Mouse (Mus musculus) neural tube, embryonic 13.5 days (tissue): Measurements from ENCODE around the gene Wnt1. TPM values are rescaled to one million over a fixed set of nuclear protein-coding genes. Genes with fewer than 3 reads are reported as not detected.
A peak's percentile ranks its signal among the peaks of the same experiment; 100 is the strongest.
"Not testable (repeated sequence)": the region's sequence is repeated elsewhere in the genome, so short reads cannot be mapped to it uniquely, and the experiment has no call there.

Source experiments
- ATAC-seq: fragments of 200-750 bp; cut with Nextera tagmentation; 2 replicates; pipeline ENCODE4 v1.8.0; 2017; ENCODE audit warnings: low read depth, mild to moderate bottlenecking, moderate TSS enrichment, moderate library complexity
- H3K27ac ChIP-seq: fragments of 300-500 bp; sonication (generic); replicated peaks from 2 replicates; pipeline ENCODE4 v1.5.1; 2015; ENCODE audit warnings: moderate library complexity, mild to moderate bottlenecking, inconsistent platforms
- H3K27me3 ChIP-seq: fragments of 300-500 bp; sonication (generic); 2 replicates; pipeline ENCODE4 v1.6.1; 2015; ENCODE audit warnings: mild to moderate bottlenecking, inconsistent platforms
- H3K36me3 ChIP-seq: fragments of 300-500 bp; sonication (generic); 2 replicates; pipeline ENCODE4 v1.6.1; 2015; ENCODE audit warnings: mild to moderate bottlenecking, inconsistent platforms
- H3K4me1 ChIP-seq: fragments of 300-500 bp; sonication (generic); replicated peaks from 2 replicates; pipeline ENCODE4 v1.6.1; 2015; ENCODE audit warnings: inconsistent platforms
- H3K4me2 ChIP-seq: fragments of 300-500 bp; sonication (generic); 2 replicates; pipeline ENCODE4 v1.6.1; 2015; ENCODE audit warnings: inconsistent platforms, mild to moderate bottlenecking, moderate library complexity
- H3K4me3 ChIP-seq: fragments of 300-500 bp; sonication (generic); 2 replicates; pipeline ENCODE4 v1.5.1; 2015; ENCODE audit warnings: mild to moderate bottlenecking, inconsistent platforms
- H3K9ac ChIP-seq: fragments of 300-500 bp; sonication (generic); 2 replicates; pipeline ENCODE4 v1.6.1; 2015; ENCODE audit warnings: moderate library complexity, mild to moderate bottlenecking, inconsistent platforms
- H3K9me3 ChIP-seq: fragments of 300-500 bp; sonication (generic); 2 replicates; pipeline ENCODE4 v1.6.1; 2016; ENCODE audit warnings: inconsistent platforms
- WGBS: fragments of 180-500 bp; shearing (Covaris S2); methylation state at CpG from one replicate; pipeline ENCODE4 v1.1.7; 2015; 5-methylcytosine and 5-hydroxymethylcytosine counted together
- polyA plus RNA-seq: library from polyadenylated mRNA; unstranded; fragments of >200 nt; fragmentation: Nextera tagmentation; extraction: Ambion mirVana; gene quantifications from 2 replicates; pipeline ENCODE4 v1.2.1, GENCODE M21; 2015

Gene Wnt1
- polyA plus RNA-seq, 1 experiment from 2014 or later = 3.9 TPM

DNA sequence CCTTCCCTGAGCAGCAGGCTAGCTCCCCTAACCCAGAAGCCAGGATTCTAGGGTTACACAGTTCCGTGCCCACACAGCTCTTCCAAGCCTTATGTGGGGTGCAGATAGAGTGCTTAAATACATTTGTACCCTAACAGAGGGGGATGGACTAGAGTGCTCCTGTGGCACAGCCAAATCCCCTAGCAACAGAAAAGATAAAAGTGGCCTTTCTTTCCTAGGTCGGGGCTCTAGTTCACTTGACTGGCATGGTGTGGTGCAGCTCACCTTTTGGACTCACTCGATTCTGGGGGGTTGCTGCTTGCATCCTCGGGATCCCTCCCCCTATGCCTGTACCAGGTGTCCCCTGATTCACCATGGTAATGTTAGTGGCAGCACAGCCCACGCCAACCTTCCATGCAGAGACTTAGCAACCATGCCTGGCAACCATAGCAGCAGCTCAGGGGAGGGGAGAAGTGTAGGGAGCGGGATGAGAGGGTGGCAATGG, 19.0 kb downstream of the Wnt1 start:
- Histone ChIP-seq H3K4me3 (peak overlapping the region; percentile 44; the same call in 1 of the 2 replicates), H3K4me1 (peaks cover 45% of the 10 kb centered on the region), H3K36me3 (peaks cover 24% of the 10 kb centered on the region), H3K9ac (0 out of 2 replicates have a peak overlapping the region, but pooled peaks have one; percentile 9), H3K27me3 (peaks cover 75% of the 10 kb centered on the region), H3K4me2 (peak overlapping the region; percentile 71; the same call in 1 of the 2 replicates), H3K27ac (no peak overlapping the region), H3K9me3 (no peaks in the 10 kb centered on the region)
- no peak for ATAC-seq
- WGBS = 5% methylated on average over 6 of the region's 6 CpGs

DNA sequence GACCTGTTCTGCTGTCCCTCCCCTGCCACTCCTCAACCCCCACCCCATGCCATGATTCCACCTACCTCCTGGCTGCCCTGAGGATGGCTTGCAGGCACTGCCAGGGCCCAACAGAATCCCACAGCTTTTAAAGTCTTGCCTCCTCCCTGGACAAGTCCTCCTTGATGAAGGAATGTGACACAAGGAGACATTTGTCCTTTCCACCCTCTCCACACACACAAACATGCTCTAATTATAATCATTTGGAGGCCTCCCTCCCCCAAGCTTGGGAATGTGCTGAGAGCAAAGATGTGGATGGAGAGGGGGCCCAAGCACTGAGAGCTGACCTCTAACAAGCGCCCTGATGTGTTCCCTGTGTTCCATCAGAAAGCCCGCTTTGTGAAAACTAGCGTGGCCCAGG, 19.7 kb downstream of the Wnt1 start, which contains the start of gene Ddn:
Gene Ddn, minus strand, starts transcription at position 101 of the 400 bp plus-strand sequence.
- 0 out of 2 replicates have a peak within 1 kb of the TSS, but pooled peaks have one; percentile 9 for H3K9ac ChIP-seq
- WGBS = 38% methylated on average over 3 of the region's 3 CpGs

DNA sequence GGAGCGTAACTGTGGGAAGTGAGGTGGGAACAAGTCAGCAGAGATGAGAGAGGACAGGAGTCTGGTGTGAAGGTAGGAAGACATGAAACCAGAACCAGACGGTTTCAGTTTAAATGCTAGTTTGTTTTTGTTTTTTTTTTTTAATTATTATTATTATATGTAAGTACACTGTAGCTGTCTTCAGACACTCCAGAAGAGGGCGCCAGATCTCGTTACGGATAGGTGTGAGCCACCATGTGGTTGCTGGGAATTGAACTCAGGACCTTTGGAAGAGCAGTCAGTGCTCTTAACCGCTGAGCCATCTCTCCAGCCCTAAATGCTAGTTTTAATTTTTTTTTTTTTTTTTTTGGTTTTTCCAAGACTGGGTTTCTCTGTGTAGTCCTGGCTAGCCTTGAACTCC, 20.6 kb downstream of the Wnt1 start:
- ATAC-seq, H3K27ac ChIP-seq, H3K4me2 ChIP-seq, H3K4me3 ChIP-seq, H3K9me3 ChIP-seq, H3K9ac ChIP-seq: not testable (repeated sequence)
- peaks cover 38% of the 10 kb centered on the region for H3K4me1 ChIP-seq
- peaks cover 37% of the 10 kb centered on the region for H3K36me3 ChIP-seq
- 71% methylated on average over 6 of the region's 6 CpGs for WGBS
- H3K27me3 ChIP-seq = peaks cover 60% of the 10 kb centered on the region

More for the DNA sequence above, 19.7 kb downstream of the Wnt1 start, which contains the start of gene Ddn:
- no peaks in the 10 kb centered on the region for H3K9me3 ChIP-seq
- H3K4me3 ChIP-seq = peak within 1 kb of the TSS; percentile 44
- peaks cover 42% of the 10 kb centered on the region for H3K4me1 ChIP-seq
- H3K27me3 ChIP-seq = peaks cover 68% of the 10 kb centered on the region
- H3K36me3 ChIP-seq = peaks cover 31% of the 10 kb centered on the region
- H3K4me2 ChIP-seq = peak within 1 kb of the TSS; percentile 71
- H3K27ac ChIP-seq = no peak within 1 kb of the TSS
- no peak for ATAC-seq

DNA sequence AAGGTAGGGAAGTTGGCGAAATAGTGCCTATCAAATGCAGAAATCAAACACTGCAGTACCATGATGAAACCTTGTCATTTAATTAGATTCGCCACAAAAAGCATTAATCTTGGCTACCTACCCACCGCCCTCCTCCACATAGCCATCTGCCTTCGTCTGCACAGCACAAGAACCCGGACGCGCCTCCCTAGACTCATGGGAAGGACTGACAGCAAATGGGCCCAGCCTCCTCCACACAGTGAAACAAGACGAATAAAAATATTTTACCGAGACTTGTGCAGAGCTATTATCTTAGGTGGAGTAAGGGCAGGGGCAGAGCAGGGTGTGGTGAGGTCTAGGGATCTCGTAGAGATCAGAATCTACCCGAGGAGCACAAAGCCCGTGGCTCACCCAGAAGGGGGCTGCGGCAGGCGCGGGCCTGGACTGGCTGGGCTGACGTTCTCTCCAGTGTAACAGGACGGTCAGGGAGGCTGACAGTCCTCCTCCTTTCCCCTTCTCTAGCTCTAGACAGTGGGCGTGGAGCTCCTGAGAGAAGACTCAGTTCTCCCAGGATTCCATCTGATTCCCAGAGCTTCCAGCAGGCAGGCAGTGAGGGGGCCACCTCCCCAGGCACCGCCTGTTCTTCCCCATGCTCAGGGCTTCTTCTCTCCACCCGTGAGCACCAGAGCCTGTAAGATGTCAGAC, 23.2 kb downstream of the Wnt1 start:
- ATAC-seq = no peak
- no peaks in the 10 kb centered on the region for H3K9me3 ChIP-seq
- no peak overlapping the region for H3K4me2 ChIP-seq
- no peak overlapping the region for H3K27ac ChIP-seq
- peaks cover 48% of the 10 kb centered on the region for H3K36me3 ChIP-seq
- peaks cover 33% of the 10 kb centered on the region for H3K27me3 ChIP-seq
- peaks cover 11% of the 10 kb centered on the region for H3K4me1 ChIP-seq
- H3K4me3 ChIP-seq = no peak overlapping the region
- 87% methylated on average over 20 of the region's 20 CpGs for WGBS
- H3K9ac ChIP-seq = no peak overlapping the region

DNA sequence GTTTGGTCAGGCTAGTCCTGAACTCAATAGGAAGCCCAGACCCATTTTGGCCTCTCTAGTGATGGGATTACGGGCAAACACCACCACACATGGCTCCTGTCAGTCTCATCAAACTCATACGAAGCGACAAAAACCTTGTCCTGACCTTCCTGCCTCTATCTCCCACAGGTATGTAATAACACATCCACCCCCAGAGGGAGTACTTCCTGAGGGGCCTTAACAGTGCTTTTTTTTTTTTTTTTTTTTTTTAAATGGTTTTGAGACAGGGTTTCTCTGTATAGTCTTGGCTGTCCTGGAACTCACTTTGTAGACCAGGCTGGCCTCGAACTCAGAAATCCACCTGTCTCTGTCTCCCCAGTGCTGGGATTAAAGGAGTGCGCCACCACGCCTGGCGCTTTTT, 28.5 kb downstream of the Wnt1 start:
- H3K27ac ChIP-seq = no peak overlapping the region
- no peak overlapping the region for H3K4me2 ChIP-seq
- H3K4me3 ChIP-seq = no peak overlapping the region
- H3K9ac ChIP-seq = no peak overlapping the region
- no peaks in the 10 kb centered on the region for H3K4me1 ChIP-seq
- H3K27me3 ChIP-seq = no peaks in the 10 kb centered on the region
- ATAC-seq = no peak
- peaks cover 58% of the 10 kb centered on the region for H3K36me3 ChIP-seq
- 93% methylated on average over 7 of the region's 7 CpGs for WGBS
- no peaks in the 10 kb centered on the region for H3K9me3 ChIP-seq

DNA sequence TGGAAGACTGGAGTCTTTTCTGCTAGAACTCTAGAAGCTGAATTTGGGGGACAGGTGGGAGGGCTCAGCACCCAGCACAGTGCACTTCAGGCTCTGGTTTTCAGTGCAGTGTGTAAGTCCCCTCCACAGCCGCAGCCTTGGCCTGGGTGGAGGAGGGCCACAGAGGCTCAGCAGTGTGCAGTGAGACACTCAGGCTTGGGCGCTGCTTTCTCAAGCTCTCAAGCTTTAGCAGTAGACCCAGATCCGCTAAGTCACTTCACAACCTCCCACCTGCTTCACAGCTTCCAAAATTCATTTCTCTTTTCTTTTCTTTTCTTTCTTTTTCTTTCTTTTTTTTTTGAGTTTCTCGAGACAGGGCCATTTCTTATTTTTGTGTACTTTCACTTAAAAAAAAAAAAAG, 31.3 kb downstream of the Wnt1 start:
- no peak for ATAC-seq
- WGBS = 92% methylated on average over 4 of the region's 4 CpGs
- H3K9me3 ChIP-seq = no peaks in the 10 kb centered on the region

DNA sequence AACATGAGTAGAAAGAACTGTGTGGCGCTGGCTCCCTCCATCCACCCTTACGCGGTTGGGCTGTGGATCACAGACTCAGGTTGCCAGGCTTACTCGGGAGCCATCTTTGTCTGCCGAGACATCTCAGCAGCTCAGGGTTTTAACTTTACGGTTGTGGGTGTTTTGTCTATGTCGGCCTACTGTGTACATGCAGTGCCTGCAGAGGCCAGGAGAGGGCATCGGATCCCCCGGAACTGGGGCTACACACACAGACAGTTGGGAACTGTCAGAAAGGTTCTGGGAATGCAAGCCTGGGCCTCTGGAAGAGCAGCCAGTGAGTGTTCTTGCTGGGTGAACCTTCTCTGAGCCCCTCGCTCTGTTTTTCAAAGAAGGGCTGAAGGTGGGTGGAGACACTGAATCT, 31.7 kb downstream of the Wnt1 start:
- H3K9me3 ChIP-seq = no peaks in the 10 kb centered on the region
- H3K27me3 ChIP-seq = no peaks in the 10 kb centered on the region
- H3K4me3 ChIP-seq = no peak overlapping the region
- H3K9ac ChIP-seq = no peak overlapping the region
- no peak for ATAC-seq
- H3K4me2 ChIP-seq = no peak overlapping the region
- peaks cover 55% of the 10 kb centered on the region for H3K36me3 ChIP-seq
- no peak overlapping the region for H3K27ac ChIP-seq
- H3K4me1 ChIP-seq = no peaks in the 10 kb centered on the region
- WGBS = 30% methylated on average over 10 of the region's 10 CpGs

More for the DNA sequence above, 31.3 kb downstream of the Wnt1 start:
- peaks cover 55% of the 10 kb centered on the region for H3K36me3 ChIP-seq
- H3K27ac ChIP-seq = no peak overlapping the region
- H3K4me1 ChIP-seq = no peaks in the 10 kb centered on the region
- H3K4me3 ChIP-seq = no peak overlapping the region
- no peak overlapping the region for H3K9ac ChIP-seq
- no peaks in the 10 kb centered on the region for H3K27me3 ChIP-seq
- H3K4me2 ChIP-seq = no peak overlapping the region

DNA sequence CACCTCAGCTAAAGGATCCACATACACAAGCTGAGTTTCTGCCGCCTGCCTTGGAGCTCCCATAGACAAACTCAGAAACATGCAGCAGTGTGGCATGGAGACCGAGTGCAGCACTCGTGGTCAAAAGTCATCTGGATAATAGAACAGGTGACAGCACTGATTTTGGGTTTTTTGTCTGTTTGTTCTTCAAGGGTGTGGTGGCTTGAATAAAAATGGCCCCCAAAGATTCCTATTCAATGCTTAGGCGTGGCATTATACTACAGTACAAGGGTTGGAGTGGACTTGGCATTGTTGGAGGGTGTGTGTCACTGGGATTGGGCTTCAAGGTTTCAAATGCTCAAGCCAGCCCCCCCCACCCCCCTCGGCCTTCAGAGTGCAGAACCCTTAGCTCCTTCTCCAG, 32.5 kb downstream of the Wnt1 start:
- 96% methylated on average over 5 of the region's 5 CpGs for WGBS
- Histone ChIP-seq H3K4me2 (no peak overlapping the region), H3K36me3 (peaks cover 50% of the 10 kb centered on the region), H3K4me1 (no peaks in the 10 kb centered on the region), H3K27ac (no peak overlapping the region), H3K9me3 (no peaks in the 10 kb centered on the region), H3K27me3 (no peaks in the 10 kb centered on the region), H3K9ac (no peak overlapping the region), H3K4me3 (no peak overlapping the region)
- ATAC-seq = no peak

DNA sequence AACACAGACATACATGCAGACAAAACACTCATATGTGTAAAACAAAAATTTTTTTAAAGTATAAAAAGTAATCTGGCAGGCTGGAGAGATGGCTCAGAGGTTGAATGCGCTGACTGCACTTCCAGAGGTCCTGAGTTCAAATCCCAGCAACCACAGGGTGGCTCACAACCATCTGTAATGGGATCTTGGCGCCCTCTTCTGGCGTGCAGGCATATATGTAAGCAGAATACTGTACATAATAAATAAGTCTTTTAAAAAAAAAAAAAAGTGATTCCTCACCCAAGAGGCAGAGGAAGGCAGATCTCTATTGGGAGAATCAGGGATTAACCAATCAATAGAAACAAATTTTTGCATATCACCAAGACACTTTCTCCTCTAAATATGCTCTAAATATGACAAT, 33.8 kb downstream of the Wnt1 start:
- 75% methylated on average over 3 of the region's 3 CpGs for WGBS
- no peak for ATAC-seq
- peaks cover 50% of the 10 kb centered on the region for H3K36me3 ChIP-seq
- H3K27ac ChIP-seq = no peak overlapping the region
- H3K9me3 ChIP-seq = no peaks in the 10 kb centered on the region
- H3K9ac ChIP-seq = no peak overlapping the region
- no peaks in the 10 kb centered on the region for H3K4me1 ChIP-seq
- no peak overlapping the region for H3K4me2 ChIP-seq
- no peak overlapping the region for H3K4me3 ChIP-seq
- no peaks in the 10 kb centered on the region for H3K27me3 ChIP-seq

DNA sequence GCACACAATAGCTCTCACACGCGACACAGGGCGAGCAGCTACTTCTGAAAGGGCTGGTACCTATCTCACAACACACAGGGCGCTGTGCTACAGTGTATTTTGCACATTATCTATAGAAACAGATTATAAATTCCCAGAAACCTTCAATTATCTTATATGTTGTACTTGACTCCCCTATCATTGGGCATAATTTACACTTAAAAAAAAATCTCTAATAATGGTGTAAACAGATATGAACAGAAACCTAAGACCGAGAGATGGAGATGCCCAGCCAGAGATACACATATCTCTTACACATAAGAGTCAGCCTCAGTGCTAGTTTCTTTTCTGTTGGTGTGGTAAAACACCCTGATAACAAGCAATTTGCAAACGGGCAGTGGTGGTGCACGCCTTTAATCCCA, 38.0 kb downstream of the Wnt1 start:
- no peak for ATAC-seq
- peaks cover 21% of the 10 kb centered on the region for H3K4me1 ChIP-seq
- peaks cover 26% of the 10 kb centered on the region for H3K36me3 ChIP-seq
- H3K27ac ChIP-seq = no peak overlapping the region
- no peaks in the 10 kb centered on the region for H3K9me3 ChIP-seq
- H3K4me2 ChIP-seq = no peak overlapping the region
- H3K27me3 ChIP-seq = no peaks in the 10 kb centered on the region
- H3K4me3 ChIP-seq = no peak overlapping the region
- H3K9ac ChIP-seq = no peak overlapping the region
- WGBS = 92% methylated on average over 7 of the region's 7 CpGs

DNA sequence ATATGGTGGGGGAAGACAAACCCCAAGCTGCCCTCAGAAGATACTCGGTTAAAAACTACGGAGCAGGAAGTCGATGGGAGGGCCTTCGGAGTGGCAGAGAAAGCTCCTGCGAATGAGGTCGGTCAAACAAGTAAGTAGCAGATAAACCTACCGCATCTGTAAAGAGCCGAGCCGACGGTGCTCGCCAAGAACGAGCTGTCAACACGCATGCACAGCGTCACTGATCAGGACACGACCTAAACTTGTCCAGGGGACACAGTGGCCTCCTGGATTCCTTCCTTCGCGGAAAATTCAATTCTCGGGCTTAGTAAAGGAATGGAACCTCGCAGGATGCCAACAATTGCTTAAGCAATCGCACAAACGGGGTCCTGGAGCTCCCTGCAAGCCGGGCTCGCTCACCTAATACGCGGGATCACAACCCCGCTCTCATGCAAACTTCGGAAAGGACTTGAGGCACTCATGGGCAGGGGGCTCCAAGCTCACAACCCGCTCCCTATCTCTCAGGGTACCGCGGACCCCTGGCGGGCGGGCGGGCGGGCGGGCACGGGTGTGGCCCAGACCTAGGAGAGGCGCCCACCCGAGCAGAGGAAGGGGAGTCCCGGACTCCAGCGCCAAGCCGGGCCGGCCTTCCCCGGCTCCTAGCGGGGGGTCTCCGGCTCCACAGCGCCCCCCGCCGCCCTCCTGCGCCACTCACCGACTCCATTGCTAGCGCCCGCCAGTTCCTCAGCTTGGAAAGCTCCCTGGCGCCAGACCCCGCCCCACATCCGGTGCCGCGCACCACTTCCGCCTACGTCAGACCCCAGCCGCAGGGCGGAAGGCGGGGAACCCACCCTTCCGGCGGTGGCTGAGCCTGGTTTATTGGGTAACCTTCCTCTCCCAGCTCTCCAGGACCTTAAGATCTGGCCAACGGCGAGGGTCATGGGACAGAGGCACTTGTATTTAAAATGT, 41.4 kb downstream of the Wnt1 start, which contains the start of gene Prkag1:
Gene Prkag1, minus strand, starts transcription at position 786 of the 948 bp plus-strand sequence.
- peak within 1 kb of the TSS; percentile 91 for H3K27ac ChIP-seq
- H3K4me2 ChIP-seq = peak within 1 kb of the TSS; percentile 73
- no peaks in the 10 kb centered on the region for H3K9me3 ChIP-seq
- H3K27me3 ChIP-seq = no peaks in the 10 kb centered on the region
- under 1% methylated on average over 61 of the region's 66 CpGs for WGBS
- ATAC-seq = peak; percentile 98
- peak within 1 kb of the TSS; percentile 91 for H3K9ac ChIP-seq
- H3K36me3 ChIP-seq = peaks cover 34% of the 10 kb centered on the region
- peak within 1 kb of the TSS; percentile 71 for H3K4me3 ChIP-seq
- H3K4me1 ChIP-seq = peaks cover 21% of the 10 kb centered on the region

DNA sequence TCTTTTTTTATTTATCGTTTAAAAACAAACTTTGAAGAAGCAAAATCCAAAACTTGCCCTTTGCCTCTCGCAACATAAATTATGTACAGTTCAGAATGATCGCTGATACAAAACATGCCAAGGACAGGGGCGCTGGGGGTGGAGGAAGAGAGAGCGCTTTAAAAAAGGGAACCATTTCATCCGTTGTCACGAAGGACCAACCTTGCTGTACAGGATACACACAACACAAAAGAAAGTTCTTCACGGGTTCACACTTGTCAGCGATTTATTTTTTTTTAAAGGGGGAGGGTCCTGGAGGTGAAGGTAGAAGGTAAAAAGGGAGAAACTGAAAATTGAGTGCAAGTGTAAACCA, 42.0 kb downstream of the Wnt1 start:
- Histone ChIP-seq H3K36me3 (peaks cover 40% of the 10 kb centered on the region), H3K9ac (peak overlapping the region; percentile 91), H3K4me2 (peak overlapping the region; percentile 73), H3K9me3 (no peaks in the 10 kb centered on the region), H3K4me3 (peak overlapping the region; percentile 71), H3K4me1 (peaks cover 21% of the 10 kb centered on the region), H3K27ac (peak overlapping the region; percentile 91), H3K27me3 (no peaks in the 10 kb centered on the region)
- WGBS = 15% methylated on average over 9 of the region's 9 CpGs
- peak; percentile 34; the same call in 1 of the 2 replicates for ATAC-seq
